ENCODE assay signal across 9 mouse cellular contexts in the genomic region with DNA sequence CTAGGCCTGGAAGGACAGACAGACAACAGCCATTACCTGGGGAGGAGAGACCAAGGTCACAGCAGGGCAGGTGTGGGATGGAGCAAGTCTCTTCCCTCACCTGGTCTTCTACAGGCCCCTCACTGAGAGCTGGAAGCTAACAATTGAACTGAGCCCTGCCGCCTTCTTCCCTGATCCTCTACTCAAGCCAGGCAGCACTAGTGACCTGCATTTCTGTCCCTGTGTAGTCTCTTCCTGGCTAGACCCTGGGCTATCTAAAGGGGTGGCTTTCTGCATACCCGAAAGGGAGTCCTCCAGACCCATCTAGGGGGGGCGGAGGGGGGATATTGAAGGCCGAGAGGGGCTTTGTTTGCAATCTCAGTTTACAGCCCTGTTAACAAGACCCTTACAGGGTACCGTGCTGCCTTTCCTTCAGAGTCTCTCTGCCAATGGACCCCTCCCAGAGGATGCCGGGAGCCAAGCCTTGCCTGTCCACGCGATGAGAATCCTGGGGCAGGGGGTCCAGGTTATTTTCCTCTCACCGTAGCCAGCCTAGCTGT.
A peak's percentile ranks its signal among the peaks of the same experiment; 100 is the strongest.
DNase-seq lines count a peak whose midpoint lies in the region; ATAC-seq and TF ChIP-seq lines count a peak whose summit lies in the region.
"Had no signal": no experiment of that assay in that cellular context is flagged by ENCODE, and none has a peak within 500 bp of the region (broad histone marks: within the 10 kb centered on the region; RNA-seq: fewer than 3 reads in every experiment).

No protein-coding gene starts in this region.

- H3K4me1 ChIP-seq in forebrain, embryonic 10.5 days: peaks cover 91% of the 10 kb centered on the region
- peaks cover 34% of the 10 kb centered on the region for H3K4me1 ChIP-seq in forebrain, embryonic 11.5 days (replicated peaks; ENCODE audit: control insufficient read depth, insufficient read depth, low read length)
- peaks cover 46% of the 10 kb centered on the region for H3K4me1 ChIP-seq in lung, embryonic 16.5 days (replicated peaks; ENCODE audit: control insufficient read depth, insufficient read depth, low read length)
- H3K4me1 ChIP-seq in intestine, postnatal 0 days (replicated peaks; ENCODE audit: control insufficient read depth, insufficient read depth, low read length): peaks cover 26% of the 10 kb centered on the region
- H3K4me1 ChIP-seq in stomach, embryonic 14.5 days (ENCODE audit: control insufficient read depth, insufficient read depth, low read length): peaks cover 72% of the 10 kb centered on the region

- H3K27ac ChIP-seq in forebrain, embryonic 10.5 days: peak overlapping the region; percentile 66
- no peak overlapping the region for H3K27ac ChIP-seq in forebrain, embryonic 11.5 days (ENCODE audit: low read depth, low read length)
- H3K27ac ChIP-seq in lung, embryonic 16.5 days (ENCODE audit: low read length): no peak overlapping the region
- H3K27ac ChIP-seq in intestine, postnatal 0 days (ENCODE audit: low read depth, low read length): peak overlapping the region; percentile 54
- peak overlapping the region; percentile 55; the same call in 1 of the 2 replicates for H3K27ac ChIP-seq in stomach, embryonic 14.5 days (ENCODE audit: low read length)

- no peaks in the 10 kb centered on the region for H3K27me3 ChIP-seq in forebrain, embryonic 10.5 days (ENCODE audit: poor library complexity, severe bottlenecking)
- no peaks in the 10 kb centered on the region for H3K27me3 ChIP-seq in forebrain, embryonic 11.5 days (ENCODE audit: control insufficient read depth, insufficient read depth, low read length)
- no peaks in the 10 kb centered on the region for H3K27me3 ChIP-seq in lung, embryonic 16.5 days (ENCODE audit: control insufficient read depth, insufficient read depth, low read depth, low read length)
- no peaks in the 10 kb centered on the region for H3K27me3 ChIP-seq in intestine, postnatal 0 days (replicated peaks; ENCODE audit: control insufficient read depth, insufficient read depth, low read length)
- no peaks in the 10 kb centered on the region for H3K27me3 ChIP-seq in stomach, embryonic 14.5 days (ENCODE audit: control insufficient read depth, insufficient read depth, low read length)

- no peak for TF ChIP-seq CTCF in intestine, postnatal 0 days (IDR thresholded peaks at IDR 0.05; ENCODE audit: low read depth)

- ATAC-seq in forebrain, embryonic 11.5 days (replicated peaks; ENCODE audit: low FRiP score): no peak
- ATAC-seq in lung, embryonic 16.5 days (ENCODE audit: low read depth): no peak
- no peak for ATAC-seq in intestine, postnatal 0 days
- no peak for ATAC-seq in stomach, embryonic 14.5 days (ENCODE audit: insufficient number of reproducible peaks, insufficient read depth, low FRiP score, low read depth)

- H3K4me2 ChIP-seq in forebrain, embryonic 11.5 days (ENCODE audit: low read depth, low read length, severe bottlenecking): no peak overlapping the region
- no peak overlapping the region for H3K4me2 ChIP-seq in lung, embryonic 16.5 days (ENCODE audit: low read depth, low read length)
- H3K4me2 ChIP-seq in intestine, postnatal 0 days (replicated peaks; ENCODE audit: low read depth): 0 out of 2 replicates have a peak overlapping the region, but pooled peaks have one; percentile 21
- H3K4me2 ChIP-seq in stomach, embryonic 14.5 days (replicated peaks; ENCODE audit: low read depth, low read length): 0 out of 2 replicates have a peak overlapping the region, but pooled peaks have one; percentile 12

- H3K4me3 ChIP-seq in forebrain, embryonic 10.5 days: 0 out of 2 replicates have a peak overlapping the region, but pooled peaks have one; percentile 7
- H3K4me3 ChIP-seq in forebrain, embryonic 11.5 days (ENCODE audit: low read depth, low read length): no peak overlapping the region
- H3K4me3 ChIP-seq in lung, embryonic 16.5 days (ENCODE audit: low read length): no peak overlapping the region
- no peak overlapping the region for H3K4me3 ChIP-seq in intestine, postnatal 0 days (ENCODE audit: low read depth, low read length)
- no peak overlapping the region for H3K4me3 ChIP-seq in stomach, embryonic 14.5 days (ENCODE audit: low read depth, low read length)

- no peak for DNase-seq in forebrain, embryonic 10.5 days (ENCODE audit: extremely low spot score, low spot score)
- no peak for DNase-seq in forebrain, embryonic 11.5 days (ENCODE audit: low spot score)
- DNase-seq in lung, postnatal 4 days: no peak
- DNase-seq in right cerebral cortex, postnatal 14 days: no peak
- DNase-seq in lung, adult 18-20 months: no peak
- DNase-seq: kidney, adult 11 months had no signal

- H3K9me3 ChIP-seq in forebrain, embryonic 10.5 days: no peaks in the 10 kb centered on the region
- no peaks in the 10 kb centered on the region for H3K9me3 ChIP-seq in forebrain, embryonic 11.5 days (ENCODE audit: control insufficient read depth, low read length)
- H3K9me3 ChIP-seq in lung, embryonic 16.5 days (ENCODE audit: control insufficient read depth, low read length): no peaks in the 10 kb centered on the region
- H3K9me3 ChIP-seq in intestine, postnatal 0 days (ENCODE audit: control insufficient read depth): no peaks in the 10 kb centered on the region
- no peaks in the 10 kb centered on the region for H3K9me3 ChIP-seq in stomach, embryonic 14.5 days (ENCODE audit: control insufficient read depth, low read depth, low read length)

- WGBS in forebrain, embryonic 10.5 days: 67% methylated on average over 9 of the region's 9 CpGs
- WGBS in forebrain, embryonic 11.5 days: 52% methylated on average over 9 of the region's 9 CpGs
- 38% methylated on average over 9 of the region's 9 CpGs for WGBS in lung, embryonic 16.5 days
- WGBS in intestine, postnatal 0 days: 44% methylated on average over 9 of the region's 9 CpGs
- 44% methylated on average over 9 of the region's 9 CpGs for WGBS in stomach, embryonic 14.5 days

- no peak overlapping the region; the same call in 1 of the 2 replicates for H3K9ac ChIP-seq in forebrain, embryonic 11.5 days (ENCODE audit: low read length)
- peak overlapping the region; percentile 26; the same call in 1 of the 2 replicates for H3K9ac ChIP-seq in lung, embryonic 16.5 days (ENCODE audit: low read length)
- H3K9ac ChIP-seq in intestine, postnatal 0 days (ENCODE audit: low read depth, low read length): 0 out of 2 replicates have a peak overlapping the region, but pooled peaks have one; percentile 3
- 0 out of 2 replicates have a peak overlapping the region, but pooled peaks have one; percentile 18 for H3K9ac ChIP-seq in stomach, embryonic 14.5 days (replicated peaks; ENCODE audit: low read depth, low read length)

- H3K36me3 ChIP-seq in forebrain, embryonic 10.5 days (replicated peaks): peaks cover 48% of the 10 kb centered on the region
- H3K36me3 ChIP-seq in forebrain, embryonic 11.5 days (ENCODE audit: control insufficient read depth, insufficient read depth, low read length): no peaks in the 10 kb centered on the region
- no peaks in the 10 kb centered on the region for H3K36me3 ChIP-seq in lung, embryonic 16.5 days (ENCODE audit: control insufficient read depth, insufficient read depth, low read length)
- H3K36me3 ChIP-seq in intestine, postnatal 0 days (ENCODE audit: control insufficient read depth, insufficient read depth): peaks cover 10% of the 10 kb centered on the region; the same call in 1 of the 2 replicates
- no peaks in the 10 kb centered on the region for H3K36me3 ChIP-seq in stomach, embryonic 14.5 days (ENCODE audit: control insufficient read depth, insufficient read depth, low read length)

Comparison
In these comparisons a context has a peak if more than half of its experiments do, and no peak if none do; other contexts are left out.
1. H3K27ac ChIP-seq: peak in forebrain, embryonic 10.5 days (single experiment), intestine, postnatal 0 days (single experiment) and stomach, embryonic 14.5 days (single experiment); none in forebrain, embryonic 11.5 days (single experiment) and lung, embryonic 16.5 days (single experiment).
2. H3K4me2 ChIP-seq: peak in intestine, postnatal 0 days (single experiment) and stomach, embryonic 14.5 days (single experiment); none in forebrain, embryonic 11.5 days (single experiment) and lung, embryonic 16.5 days (single experiment).